Mouse (Mus musculus) kidney, adult 2 months (tissue): ENCODE data around the gene Shpk.

Experiments used
- CTCF ChIP-seq: fragments of 200-500 bp; conservative IDR thresholded peaks from 2 replicates; pipeline ENCODE4 v1.5.1; 2011; ENCODE audit warnings: low read depth, mild to moderate bottlenecking, control low read depth, low read length, moderate library complexity, mixed read lengths; ENCODE audit not compliant: insufficient read depth, insufficient read length
- POLR2A ChIP-seq: fragments of 200-500 bp; IDR thresholded peaks from one replicate; pipeline ENCODE4 v1.6.1; 2011; ENCODE audit warnings: low read depth, low read length, control low read depth

DNA sequence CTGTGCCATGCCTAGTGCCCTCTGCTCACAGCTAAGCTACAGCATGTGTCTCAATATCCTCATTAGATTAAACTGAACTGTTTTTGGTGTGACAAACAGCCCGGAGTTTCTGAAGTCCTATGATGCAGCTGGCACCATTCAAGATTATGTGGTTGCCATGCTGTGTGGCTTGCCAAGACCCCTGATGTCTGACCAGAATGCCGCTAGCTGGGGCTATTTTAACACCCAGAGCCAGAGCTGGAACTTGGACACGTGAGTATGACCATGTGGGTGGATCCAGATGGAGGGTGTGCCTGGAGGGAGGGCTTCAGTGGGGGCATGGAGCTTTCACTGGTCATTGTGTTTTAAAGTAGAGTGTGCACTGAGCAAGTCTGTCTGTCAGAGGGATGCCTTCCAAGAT is 14.7 kb downstream of the Shpk start:
- no peak for TF ChIP-seq CTCF
- TF ChIP-seq POLR2A: no peak
